Mouse (Mus musculus): ENCODE data around the gene Lrp6.

Lrp6 gene

DNA sequence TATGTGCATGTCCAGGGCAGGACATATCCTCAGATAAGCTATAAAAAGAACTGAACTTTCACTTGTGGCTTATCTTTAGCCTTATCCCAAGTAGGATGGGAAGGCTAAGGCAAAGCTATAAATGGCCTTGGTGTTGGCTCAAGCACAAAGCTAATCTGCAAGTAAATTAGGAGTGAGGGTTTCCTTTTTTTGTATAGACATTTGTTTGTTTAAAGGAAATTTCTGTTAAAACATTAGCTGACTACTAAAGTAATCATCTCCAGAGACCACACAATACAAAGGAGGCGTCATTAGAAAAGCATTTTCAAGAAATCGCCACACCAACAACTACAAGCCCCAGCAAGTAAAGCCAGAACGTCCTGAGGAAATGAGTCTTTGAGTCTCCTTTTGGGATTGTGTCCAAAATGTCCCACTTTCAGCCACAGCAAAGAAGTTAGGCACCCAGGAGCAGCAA, 8.6 kb upstream of the Lrp6 start:
- no peak for DNase-seq (ENCODE audit: low spot score in 2 of 2)

DNA sequence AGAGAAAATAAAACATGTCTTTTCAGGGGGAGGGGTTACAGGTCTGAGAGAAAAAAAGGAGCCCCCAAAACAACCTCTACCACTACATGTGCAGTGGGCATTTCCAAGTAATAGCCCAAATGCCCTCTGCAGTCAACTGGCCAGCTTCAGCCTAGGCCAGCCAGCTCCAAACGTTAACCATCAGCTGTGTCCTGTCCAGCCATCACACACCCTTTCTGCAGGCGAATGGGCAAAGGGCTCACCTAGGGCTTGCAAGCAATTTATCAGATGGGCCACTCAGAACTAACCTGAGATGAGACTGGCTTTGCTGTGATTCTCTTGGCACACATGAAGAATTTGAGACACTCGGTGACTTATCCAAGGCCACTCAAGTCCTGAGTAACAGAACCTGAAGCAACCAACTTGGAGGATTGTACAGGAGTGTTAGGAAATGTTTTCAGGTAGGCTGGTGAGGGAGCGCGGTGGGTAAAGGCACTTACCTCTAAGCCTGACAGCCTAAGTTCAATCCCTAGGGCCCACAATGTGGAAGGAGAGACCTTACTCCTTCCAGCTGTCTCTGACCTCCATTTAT, 1.3 kb upstream of the Lrp6 start:
- no peak for DNase-seq (ENCODE audit: low spot score in 2 of 2)

DNA sequence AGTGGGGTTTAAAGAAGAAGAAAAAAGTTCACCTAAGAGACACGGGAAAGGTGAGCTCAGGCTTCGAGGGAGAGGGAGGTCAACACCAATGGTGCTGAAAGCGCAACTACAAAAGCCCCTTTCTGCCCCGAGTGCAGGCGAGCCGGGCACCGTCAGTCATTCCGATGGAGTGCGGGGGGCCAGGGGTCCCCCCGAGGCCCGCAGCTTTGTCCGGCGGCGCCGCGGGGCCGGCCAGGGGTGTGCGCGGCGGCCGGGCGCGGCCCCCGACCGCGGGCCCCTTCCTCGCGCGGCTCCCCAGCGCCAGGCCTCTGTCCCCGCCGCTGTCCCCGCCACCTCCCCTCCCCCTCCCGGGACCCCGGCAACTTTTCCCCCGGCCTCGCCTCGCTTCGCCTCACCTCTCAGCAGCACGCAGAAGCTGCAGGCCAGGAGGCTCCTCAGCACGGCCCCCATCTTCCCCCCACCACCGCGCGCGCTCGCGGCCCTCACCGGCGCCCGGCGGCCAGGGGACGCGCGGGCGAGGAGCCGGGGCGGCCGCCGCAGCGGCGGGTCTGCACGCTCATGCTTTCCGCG, 432 bp downstream of the Lrp6 start:
- DNase-seq (ENCODE audit: low spot score in 2 of 2) = peak in 1 of 2 experiments; percentile 14

DNA sequence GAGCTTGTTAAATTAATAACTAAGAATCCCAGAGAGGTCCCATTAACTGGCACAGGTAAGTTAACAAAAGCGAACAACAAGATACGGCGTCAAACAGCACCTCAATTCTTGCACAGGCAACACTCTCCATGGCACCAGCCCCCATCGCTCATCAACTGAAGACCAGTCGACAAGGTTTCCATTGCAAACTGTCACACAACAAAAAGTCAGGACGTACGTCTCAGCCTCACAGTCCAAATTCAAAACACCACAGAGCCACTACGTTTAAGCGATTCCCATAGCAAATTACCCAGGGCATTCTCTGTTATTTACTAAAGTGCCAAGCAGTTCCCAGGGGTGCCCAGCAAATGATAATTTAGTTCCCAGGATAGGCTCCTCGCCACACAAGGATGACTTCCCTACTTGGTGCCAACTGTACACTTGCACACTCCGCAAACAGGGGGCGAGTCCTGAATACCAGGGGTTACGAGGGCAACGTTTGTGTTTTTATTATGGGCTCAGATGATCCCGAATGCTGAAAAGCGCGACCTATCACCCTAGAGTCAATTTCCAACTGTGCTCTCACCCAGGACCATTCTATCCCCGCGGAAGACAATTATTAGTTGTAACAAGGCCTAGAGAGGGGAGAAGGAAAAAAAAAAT, 1.0 kb downstream of the Lrp6 start:
- peak in 1 of 2 experiments; percentile 12 for DNase-seq (ENCODE audit: low spot score in 2 of 2)

DNA sequence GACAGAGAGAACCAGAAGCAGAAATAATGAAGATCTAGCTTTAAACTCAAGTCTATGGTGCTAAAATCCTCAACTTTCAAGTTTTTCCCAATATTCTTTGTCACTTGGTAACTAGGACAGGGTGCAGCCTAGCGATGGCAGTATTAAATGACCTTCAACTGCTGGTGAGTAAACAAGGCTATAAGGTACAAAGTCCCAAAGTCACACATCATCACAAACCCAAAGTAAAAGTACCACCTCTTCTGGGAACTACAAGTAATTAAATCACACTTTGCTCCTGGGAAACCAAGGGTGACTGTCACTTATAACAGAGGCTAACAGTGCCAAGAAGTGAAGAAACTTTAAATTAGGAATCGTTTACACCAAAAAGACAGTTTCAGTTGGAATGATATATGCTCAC, 2.2 kb downstream of the Lrp6 start:
- DNase-seq (ENCODE audit: low spot score in 2 of 2) = no peak

DNA sequence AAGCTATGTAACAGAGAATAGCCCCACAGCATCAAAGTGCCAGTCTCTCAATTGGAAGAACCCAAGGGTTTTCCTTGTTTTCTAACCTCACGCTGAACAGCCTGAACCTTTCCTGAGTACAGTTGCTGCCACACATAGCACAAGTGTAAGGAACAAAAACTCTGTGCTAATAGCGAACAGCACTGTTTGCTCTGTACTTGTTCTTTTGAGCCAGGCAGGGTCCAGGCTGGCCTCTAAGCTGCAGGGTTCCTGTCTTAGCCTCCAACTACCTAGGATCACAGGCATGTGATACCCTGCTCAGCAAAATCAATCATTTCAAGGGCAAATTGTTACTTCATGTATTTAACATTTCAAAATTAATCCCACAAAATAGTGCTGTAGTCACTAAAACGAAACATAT, 7.1 kb downstream of the Lrp6 start:
- no peak for DNase-seq (ENCODE audit: low spot score in 2 of 2)

DNA sequence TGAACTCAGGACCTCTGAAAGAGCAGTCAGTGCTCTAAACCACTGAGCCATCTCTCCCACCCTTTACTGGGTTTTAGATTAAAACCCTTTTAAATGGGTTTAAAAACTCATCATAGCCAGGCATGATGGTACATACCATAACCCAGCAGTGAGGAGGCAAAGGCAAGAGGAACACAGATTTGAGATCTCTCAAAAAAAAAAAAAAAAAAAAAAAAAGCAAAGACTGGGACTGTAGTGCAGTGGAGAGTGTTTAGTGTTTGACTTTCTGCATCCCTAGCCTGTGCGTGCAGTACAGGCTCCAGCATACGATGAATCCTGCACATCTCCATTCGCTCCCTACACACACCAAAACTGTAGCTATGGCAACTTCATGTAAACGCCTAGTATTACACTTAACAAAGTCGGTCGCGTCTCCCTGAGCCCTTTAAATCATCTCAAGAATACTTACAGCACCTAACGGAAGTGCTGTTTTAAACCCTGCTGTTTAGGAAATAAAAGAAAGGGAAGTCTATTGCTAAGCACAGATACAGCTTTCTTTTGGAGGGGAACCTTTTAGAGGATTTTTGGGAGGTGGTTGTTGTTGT, 8.1 kb downstream of the Lrp6 start:
- DNase-seq (ENCODE audit: low spot score in 2 of 2) = no peak

DNA sequence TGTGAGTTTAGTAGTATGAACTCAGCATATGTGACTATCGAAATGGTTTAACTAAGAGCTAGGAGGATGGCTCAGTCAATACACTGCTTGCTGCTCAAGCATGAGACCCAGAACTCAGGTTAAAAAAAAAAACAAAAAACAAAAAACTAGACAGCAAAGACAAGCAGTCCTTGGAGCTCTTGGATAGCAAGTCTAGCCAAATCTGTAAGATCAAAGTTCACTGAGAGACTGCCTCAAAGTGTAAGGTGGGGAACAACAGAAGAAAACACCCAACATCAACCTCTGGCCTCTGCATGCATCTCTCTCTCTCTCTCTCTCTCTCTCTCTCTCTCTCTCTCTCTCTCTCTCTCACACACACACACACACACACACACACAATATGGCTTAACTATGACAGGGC, 9.7 kb downstream of the Lrp6 start:
- DNase-seq (ENCODE audit: low spot score in 2 of 2) = no peak

DNA sequence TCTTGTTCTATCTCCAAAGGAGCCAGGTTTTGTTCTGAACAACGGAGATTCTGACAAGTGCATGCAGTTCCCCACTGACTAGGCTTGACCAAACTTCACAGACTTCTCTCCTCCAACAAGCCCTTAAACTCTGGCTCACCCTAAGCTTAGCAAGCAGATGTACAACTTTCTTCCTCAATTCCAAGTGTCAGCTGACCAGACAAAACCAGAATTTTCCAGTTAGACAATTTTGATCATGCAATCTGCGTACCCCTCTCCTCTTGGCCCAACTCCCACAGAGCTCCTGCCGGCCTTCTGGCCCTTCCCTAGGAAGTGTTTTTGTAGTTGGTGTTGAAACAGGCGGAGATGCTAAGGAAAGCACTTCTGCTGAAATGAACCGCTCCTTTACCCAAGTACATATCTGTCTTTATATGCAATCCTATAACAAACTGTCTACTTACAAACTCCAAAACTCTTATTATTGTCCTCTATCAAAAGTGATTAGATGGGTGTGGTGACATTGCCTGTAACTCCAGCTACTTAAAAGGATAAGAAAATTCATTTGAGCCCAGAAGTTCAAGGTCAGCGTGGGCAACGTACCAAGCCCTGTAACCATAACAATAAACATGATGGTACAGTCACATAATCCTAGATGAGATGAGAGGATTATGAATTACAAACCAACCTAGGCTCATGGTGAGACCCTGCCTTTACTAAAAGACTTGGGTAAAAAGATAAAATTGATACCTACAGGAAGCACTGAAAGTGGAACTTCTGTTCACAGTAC, 10.4 kb downstream of the Lrp6 start:
- DNase-seq (ENCODE audit: low spot score in 2 of 2) = no peak

DNA sequence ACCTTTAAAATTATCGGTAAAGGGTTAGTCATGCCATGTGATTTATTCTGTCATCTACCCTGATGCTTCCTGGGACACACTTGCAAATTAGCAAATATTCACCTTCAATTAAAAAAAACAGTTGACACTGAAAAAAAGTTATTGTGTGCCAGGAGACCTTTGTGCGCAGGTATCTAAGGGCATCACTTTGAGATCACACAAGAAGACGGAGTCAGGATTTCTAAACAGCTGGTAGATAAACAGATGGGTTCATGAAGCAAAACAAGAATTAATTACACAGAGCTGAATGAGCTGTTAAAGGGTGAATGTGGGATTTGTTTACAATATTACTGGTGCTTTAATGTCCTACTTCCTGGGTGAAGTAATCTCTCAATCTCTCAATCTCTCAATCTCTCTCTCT, 11.6 kb downstream of the Lrp6 start:
- DNase-seq (ENCODE audit: low spot score in 2 of 2) = no peak

DNA sequence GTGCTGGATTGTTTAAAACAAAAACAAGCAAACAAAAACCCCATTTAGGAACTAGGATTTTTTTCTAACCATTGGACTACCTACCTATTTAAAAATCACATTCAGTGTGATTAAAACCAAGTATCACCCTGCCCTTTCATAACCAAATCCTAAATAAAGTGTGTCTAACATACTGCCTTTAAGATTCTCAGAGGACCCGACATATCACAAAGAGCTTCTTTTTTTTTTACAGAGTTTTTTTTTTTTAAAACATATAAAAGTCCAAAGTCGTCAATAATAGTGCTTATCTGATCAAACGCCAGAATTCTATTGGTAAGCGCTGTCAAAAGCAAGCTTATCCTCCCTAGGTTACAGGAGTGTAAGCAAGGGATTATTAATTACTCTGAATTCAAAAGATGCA, 12.5 kb downstream of the Lrp6 start:
- no peak for DNase-seq (ENCODE audit: low spot score in 2 of 2)

DNA sequence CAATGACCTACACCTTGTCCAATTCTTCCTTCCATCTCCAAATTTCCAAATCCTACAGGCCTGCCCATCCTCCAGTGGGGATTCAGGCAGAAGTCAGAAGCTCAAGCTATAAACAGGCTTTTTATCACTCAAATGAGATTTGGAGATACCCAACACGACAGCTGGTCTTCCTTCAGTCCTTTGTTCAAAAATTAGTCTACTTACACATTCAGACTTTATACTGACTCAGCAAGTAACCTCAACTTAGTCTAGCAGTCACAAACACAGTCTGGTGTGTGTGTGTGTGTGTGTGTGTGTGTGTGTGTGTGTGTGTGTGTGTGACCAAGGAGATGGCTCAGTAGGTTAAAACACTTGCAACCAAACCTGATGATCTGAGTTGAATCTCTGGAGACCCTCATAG, 15.8 kb downstream of the Lrp6 start:
- DNase-seq (ENCODE audit: low spot score in 2 of 2) = no peak

DNA sequence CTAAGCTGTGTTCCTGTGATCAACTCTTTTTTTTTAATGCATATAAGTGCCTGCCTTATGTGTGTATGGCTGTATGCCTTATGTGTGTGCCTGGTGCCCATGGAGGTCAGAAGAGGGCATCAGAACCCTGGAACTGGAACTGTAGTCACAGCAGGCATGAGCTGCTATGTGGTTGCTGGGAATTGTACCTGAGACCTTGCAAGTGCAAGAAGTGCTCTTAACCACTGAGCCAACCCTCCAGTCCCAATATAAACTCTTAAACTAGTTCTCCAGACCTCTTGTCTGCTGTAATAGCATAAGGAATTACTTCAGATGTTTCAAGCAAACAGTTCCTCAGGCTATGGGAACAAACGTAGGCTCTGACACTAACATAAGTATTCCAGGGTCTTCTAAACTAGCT, 16.4 kb downstream of the Lrp6 start:
- DNase-seq (ENCODE audit: low spot score in 2 of 2) = no peak

DNA sequence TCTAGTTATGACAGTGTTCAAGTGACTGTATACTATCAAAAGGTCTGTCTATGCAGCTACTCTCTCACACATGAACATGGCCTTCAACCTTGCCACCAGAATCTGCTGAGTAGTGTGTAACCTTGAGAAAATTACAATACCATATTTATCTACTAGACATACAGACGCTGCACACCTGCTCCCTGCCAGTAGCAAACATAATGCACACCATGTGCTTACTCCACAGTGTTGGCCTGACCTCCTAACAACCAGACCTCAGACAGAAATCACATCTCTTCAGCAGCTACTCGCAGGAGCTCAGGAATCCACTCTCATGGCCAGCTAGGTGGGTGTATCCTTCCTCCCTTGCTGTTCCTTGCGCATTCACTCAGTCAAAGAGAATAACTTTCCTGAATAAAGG, 21.9 kb downstream of the Lrp6 start:
- no peak for DNase-seq (ENCODE audit: low spot score in 2 of 2)

DNA sequence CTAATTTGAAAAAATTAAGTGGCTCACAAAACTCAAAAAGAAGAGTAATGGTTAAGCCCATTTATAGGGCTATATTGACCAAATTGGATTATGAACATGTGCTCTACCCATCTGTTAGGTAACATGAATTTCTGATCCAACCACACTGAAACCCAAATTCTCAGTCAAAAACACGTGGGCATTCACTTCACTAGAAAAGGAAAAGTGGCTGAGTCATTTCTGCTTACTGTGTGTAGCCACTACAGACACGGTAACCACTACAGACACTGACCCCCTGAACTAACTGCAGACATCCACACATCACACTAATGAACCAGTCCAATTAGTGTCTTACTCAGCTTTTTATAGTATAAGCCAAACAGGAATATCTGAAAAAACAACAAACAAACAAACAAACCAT, 22.7 kb downstream of the Lrp6 start:
- no peak for DNase-seq (ENCODE audit: low spot score in 2 of 2)

DNA sequence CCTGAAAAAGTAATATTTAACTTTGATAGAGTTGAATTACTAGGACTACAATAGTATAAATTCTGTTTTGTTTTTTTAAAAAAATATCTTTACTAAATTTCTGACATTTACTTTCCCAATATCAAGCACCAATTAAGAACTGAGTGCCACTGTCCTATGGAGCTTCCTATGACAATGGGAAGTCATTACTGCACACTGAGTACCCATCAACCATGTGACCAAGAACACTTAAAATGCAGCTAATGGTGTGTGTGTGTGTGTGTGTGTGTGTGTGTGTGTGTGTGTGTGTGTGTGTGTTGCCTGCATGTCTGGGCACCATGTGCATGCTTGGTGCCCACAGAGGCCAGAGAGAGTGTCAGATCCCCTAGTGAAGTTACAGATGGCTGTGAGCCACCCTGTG, 23.2 kb downstream of the Lrp6 start:
- no peak for DNase-seq (ENCODE audit: low spot score in 2 of 2)

DNA sequence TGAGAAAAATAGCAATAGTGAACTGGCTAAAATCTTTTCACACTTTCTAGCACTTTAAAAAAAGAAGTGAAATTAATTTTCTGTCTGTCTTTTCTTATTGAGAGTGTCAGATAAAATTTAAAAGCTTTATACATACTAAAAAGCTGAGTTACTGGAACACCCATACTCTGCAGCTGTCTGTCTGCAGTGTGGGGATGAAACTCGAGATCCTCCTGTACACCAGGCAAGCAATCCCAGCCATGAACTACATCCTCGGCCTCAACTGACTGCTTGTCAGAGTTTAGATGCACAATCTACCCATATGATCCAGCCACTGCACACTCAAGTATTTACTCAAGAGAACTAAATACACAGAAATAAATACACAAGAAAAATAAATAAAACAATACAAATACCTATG, 24.4 kb downstream of the Lrp6 start:
- DNase-seq (ENCODE audit: low spot score in 2 of 2) = no peak

DNA sequence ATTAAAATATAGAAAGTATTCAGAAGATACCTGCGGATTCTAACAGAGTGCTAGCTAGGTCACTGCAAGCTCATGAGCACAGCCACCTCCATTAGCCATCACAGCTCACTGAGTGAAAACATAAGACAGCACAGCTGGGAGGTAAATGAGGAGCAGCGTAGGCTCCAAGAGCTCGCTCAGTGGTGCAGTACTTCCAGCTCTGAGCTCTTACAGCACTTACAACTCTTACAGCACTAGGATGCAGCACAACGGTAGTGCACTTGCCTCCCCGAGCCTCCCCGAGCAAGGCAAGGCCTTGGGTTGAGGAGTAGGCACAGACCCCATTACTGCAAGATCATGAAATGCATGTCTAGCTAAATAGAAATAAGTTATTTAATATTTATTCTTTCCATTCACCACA, 26.6 kb downstream of the Lrp6 start:
- no peak for DNase-seq (ENCODE audit: low spot score in 2 of 2)

DNA sequence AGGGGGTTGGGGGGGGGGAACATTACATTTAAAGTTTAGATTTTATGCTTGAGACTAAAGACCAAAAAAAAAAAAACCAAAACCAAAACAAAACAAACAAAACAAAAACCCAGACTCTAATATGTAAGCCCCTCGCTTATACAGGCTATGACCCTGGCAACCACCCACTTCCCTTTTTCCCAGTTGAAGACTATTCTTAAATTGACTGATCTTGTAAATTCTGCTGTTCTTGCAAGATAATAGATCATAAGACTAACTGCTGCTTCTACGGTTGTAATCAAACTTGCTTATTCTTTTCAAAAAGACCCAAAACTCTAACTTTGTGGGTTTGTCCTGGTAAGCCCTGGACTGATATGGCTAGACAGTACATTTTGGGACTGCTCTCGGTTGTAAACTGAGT, 27.3 kb downstream of the Lrp6 start:
- DNase-seq (ENCODE audit: low spot score in 2 of 2) = no peak

DNA sequence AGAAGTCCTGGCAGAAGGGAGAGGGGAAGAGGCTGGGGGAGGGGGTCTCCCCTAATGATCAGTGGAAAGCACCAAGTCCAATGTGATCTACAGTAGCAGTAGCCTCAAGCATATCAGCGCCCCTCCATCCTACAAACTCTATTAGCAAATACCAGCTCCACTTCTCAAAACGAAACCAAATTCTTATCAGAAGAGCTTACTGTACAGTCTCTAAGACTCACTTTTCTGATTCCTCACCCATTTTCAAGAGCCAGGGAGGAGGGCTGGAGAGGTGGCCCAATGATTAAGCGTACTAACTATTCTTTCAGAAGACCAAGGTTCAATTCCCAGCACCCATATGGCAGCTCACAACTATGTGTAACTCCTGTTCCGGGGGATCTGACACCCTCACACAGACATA, 28.0 kb downstream of the Lrp6 start:
- DNase-seq (ENCODE audit: low spot score in 2 of 2) = no peak

DNA sequence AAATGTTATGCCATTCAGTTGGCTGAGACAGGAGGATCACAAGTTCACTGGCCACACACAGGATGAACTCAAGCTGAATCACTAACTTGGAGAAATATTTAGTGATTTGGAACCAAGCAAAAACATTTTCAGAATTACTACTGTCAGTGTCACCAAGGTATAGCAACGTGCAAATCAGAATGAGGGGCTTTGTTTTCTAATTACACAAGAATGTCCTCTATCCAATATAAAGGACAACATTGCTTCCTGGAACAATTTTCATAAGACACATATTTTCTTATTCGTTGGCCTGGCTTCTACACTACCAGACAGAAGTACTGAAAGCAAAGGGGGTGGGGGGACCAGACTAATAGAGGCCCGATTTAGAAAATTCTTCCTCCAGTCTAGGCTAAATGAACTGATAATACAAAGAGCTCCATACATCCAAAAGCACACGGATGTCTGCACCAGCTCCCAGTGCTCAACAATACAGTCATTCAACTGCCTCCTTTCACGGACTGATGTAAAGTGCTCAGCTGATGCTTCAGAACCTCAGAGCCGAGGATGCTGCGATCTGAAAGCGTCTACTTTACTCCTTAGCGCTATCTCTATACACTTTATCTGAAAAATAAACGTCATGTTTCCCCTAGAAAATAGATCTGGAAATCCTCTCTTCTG, 29.2 kb downstream of the Lrp6 start:
- no peak for DNase-seq (ENCODE audit: low spot score in 2 of 2)

DNA sequence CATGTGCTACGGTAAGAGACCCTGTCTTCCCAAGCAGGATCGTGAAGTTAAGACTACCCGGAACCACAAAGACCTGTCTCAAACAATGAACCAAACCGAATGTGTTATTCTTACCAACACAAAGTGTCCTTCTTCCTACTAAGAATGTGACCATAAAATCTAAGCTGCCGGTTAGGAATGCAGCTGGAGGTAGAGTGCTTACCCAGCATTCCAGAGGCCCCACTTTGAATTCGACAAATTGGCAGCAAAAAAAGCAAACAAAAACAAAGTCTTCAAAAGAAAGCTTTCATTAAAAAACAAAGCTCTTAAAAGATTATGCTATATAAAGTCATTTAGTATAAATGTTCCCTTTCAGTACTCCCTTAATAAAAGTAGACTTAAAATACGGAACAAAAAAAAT, 31.6 kb downstream of the Lrp6 start:
- DNase-seq (ENCODE audit: low spot score in 2 of 2) = no peak

Measured in thymus, postnatal 10 days (tissue).